Mouse (Mus musculus) kidney, adult 2 months (tissue): Measurements from ENCODE around the gene Lbx1.

ENCODE experiments used
- CTCF ChIP-seq: fragments of 200-500 bp; conservative IDR thresholded peaks from 2 replicates; pipeline ENCODE4 v1.5.1; 2011; ENCODE audit warnings: low read depth, mild to moderate bottlenecking, control low read depth, low read length, moderate library complexity, mixed read lengths; ENCODE audit not compliant: insufficient read depth, insufficient read length
- POLR2A ChIP-seq: fragments of 200-500 bp; IDR thresholded peaks from one replicate; pipeline ENCODE4 v1.6.1; 2011; ENCODE audit warnings: low read depth, low read length, control low read depth

DNA sequence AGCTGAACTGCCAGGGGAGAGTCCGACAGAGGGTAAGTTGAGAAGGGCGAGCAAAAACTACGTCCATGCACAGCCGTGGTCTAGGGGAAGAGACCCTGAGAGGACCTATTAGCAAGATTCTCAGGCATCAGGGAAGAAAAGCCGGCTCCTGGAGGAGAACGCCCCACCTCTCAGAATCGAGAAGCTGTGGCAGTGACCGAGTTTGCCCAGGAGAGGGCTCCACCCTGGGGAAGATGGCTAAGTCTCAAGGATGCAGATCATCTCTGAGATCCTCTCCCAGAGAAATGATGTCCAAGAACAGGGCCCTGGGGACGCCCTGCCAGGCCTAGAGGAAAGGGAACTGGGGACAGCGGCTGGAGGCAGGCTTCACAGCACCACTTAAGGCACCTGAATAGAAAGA is 47.7 kb upstream of the Lbx1 start:
- TF ChIP-seq CTCF (peak; percentile 67), POLR2A (no peak)
